Mouse (Mus musculus) layer of hippocampus, postnatal 36 days (tissue): Measurements from ENCODE around the gene Rapgef4. TPM values are rescaled to one million over a fixed set of nuclear protein-coding genes. Genes with fewer than 3 reads are reported as not detected.

Experiments used
- DNase-seq, 2 experiments: peaks; one replicate each; pipeline ENCODE4 v3.0.0; 2022
- total RNA-seq, 2 experiments: library from RNA; stranded (reverse); gene quantifications; 2 replicates each; pipeline ENCODE4 v1.2.3; 2021

The Rapgef4 gene
- total RNA-seq, 2 experiments from 2014 or later, result 339 to 358 TPM

DNA sequence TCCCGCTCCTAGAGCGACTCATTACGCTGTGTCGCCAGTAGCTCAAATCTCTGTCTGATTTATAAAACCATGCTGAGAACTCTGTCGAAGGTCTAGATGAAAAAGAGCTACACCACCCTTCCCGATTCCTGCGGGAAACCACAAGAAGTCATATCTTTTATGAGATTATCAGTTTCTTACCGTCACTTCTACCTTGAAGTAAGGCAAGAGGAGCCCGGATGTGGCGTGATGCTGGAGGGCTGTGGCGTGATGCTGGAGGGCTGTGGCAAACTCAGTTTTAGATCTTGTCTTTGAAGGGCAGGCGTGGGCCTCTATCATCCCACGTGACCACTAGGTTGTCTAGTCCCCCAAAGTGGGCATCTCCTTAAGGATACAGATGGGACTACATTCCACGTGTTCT is 300.9 kb downstream of the Rapgef4 start:
- DNase-seq, result no peak

DNA sequence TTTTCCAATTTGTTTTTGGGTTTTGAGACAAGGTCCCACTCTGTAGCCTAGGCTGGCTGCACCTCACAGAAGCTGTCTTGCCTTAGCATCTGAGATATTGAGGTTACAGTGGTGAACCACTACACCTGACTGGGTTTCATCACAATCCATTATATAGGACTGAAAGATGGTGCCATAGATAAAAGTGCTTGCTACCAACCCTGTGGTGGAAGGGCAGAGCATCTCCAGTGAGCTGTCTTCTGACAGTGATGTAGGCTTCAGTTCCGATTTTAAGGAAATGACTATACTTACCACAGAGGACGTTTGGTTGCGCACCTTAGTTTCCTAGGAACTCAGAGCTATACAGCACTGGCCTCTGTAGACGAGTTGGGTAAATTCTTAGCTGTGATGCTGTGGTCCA is 301.7 kb downstream of the Rapgef4 start:
- DNase-seq, result no peak

DNA sequence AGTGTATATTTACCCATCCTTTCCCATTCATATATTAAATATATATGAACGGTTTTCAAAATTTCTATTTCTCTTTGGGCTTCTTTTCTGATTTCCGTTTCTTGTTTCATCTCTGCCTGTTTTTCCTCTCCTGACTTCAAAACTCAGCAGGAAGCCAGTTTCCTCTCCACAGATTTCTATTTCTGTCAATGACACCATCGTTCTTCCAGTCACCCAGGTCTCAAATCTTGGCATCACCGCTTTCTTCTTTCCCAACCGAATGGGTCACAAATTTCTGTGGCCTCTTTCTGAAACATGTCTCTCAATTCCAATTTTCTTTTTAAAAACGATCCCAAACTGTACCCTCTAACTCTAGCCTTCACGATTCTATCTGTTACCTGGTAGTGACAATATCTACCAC is 303.6 kb downstream of the Rapgef4 start:
- no peak for DNase-seq

DNA sequence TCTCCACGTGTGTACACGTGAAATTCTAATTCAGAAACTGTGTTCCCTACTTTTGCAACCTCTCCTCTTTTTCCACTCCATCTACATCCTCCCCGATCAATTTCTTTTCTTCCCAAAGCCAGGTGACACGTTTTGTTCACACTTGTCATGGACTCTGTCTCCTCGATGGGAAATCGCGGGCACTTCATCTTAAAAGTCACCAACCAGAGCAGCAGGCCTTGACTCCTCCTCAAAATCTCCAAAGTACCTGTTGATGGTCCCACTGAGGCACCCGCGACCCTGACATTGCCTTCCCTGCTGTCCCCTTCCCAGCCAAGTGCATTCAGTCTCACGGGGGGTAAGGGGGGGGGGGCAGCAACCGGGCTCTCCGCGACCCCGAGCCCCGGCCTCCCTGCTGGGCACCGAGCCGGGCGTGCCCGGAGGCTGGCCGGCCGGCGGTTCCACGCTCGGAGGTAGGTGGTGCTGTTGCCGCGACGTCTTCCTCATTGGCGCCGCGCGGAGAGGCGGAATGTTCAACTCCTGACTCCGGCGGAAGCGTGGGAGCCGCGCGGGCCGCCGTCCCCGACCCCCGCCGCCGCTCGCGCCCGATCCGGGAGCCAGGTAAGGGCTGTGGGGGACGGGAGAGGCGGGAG is 304.3 kb downstream of the Rapgef4 start, which contains the start of gene Map3k20:
Map3k20 (plus strand) TSS at position 382 of the 632 bp plus-strand sequence.
- DNase-seq, result peak; percentile 34 to 44

DNA sequence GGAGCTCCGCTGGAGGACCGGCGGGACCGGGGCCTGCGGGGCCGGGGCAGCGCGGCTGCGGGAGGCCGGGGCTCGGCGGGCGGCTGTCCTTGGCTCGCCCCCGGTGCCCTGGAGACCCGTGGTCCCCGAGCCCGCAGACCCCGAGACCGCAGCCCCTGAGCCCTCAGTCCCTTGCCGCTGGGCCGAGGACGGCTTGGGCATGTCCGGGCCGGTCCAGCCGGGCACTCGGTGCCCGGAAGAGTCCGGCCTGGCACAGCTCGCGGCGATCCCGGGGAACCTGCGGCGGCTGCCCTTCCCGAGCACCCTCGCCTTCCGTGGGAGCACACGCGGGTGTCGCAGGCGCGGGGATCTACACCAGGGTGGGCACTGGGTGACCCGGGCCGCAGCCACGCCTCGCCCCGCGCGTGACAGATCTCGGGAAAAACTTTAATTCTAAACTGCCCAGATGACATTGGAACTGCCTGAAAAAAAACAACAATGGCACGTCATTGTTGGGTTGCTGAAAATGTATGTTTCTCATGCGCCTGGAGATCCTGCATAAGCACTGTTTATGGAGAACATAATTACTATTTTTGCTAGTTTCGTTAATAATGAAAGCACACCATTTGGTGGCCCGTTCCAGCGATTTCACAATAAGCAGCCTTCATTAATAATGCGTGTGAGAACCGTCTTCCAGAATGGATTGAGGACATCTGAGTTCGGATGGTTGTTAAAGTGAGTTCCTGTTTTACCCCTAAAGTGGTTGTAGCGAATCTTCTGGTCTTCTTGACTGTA is 305.0 kb downstream of the Rapgef4 start:
- no peak for DNase-seq

DNA sequence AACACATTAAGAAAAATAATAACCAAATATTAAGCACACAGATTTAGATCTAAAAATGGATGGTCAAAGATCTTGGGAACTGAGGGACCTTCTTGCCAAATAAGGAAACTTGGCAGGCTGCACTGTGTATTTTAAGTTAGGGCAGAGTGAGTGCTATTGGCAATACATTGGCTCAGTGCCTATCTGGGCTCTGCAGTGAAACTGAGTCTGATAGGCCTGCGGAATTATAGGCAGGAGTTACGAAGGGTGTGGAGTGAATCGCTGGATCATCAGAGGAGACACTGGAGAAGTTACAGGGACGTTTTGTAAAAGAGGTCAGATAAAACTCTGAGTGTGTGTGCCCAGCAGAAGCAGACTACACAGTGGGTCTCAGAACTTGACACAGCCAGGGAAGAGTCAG is 306.1 kb downstream of the Rapgef4 start:
- no peak for DNase-seq

DNA sequence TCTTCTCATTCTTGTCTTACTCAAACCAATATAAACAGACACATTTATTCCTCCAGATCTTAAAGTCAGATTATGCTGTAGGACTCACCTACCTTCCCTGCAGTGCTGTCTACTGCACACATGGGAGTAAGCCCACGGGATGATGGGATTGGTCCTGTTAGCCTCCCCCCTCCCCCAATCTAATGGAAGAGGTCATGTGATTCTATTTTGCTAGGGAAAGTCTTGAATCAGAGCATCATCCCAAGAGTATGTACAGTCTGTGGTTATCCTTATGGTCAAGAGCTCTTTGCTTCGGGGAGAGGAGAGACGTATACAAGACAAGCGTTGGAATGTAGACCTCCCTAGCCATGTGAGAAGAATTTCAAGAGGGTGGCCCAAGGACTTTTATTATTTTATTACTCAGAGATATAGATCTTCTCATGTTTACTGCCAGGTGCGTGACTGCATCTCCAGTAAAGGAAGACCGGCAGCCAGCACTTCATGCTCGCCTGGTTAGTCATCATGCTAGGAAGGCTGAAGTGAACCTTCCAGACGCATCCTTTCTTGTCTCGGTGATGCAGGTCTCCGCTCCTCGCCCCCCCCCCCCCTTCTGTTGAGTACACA is 308.0 kb downstream of the Rapgef4 start:
- no peak for DNase-seq

DNA sequence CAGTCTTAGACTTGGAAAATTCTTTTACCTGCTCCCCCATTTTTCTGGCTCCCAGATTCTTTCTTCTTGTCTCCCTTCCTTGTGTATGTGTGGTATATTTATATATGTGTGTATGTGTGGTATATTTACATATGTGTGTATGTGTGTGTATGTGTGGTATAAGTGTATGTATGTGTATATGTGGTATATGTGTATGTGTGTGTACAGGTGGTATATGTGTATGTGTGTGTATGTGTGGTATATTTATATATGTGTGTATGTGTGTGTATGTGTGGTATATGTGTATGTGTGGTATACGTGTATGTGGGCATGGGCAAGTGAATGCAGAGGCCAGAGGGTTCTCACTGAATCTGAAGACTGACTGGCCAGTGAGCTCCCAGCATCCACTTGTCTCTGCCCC is 310.1 kb downstream of the Rapgef4 start:
- no peak for DNase-seq

DNA sequence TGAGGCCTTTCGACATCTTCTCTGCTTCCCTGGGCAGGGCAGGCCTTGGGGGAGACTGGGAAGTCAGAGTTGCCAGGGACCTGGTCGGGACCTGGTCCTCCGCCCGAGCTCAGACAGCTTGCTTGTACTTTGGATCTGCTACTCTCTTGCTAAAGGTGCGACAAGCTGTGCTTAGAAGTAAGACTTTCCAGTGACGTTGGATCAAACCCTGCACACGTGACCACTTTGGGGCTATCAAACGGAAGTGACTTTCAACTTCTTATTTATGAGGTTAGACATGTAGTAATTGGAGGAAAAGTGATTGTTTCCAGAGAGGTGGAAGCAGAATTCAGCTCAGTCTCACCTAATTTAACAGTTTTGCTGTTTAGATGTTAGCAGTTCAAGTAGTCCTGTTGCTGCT is 311.5 kb downstream of the Rapgef4 start:
- no peak for DNase-seq

DNA sequence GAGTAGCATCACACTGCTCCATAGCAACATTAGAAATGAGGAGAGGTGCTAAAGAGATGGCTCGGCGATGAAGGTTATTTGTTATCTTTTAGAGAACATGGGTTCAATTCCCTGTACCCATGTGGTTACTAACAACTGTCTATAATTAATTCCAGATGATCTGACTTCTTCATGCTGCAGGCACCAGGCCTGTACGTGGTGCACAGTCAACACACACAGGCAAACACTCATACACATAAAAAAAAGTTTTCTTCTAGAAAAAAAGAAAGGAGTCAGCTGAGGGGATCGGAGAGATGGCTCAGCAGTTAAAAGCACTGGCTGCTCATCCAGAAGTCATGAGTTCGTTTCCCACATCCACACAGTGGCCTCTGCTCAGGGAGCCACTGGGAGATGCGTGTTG is 314.0 kb downstream of the Rapgef4 start:
- DNase-seq, result no peak

DNA sequence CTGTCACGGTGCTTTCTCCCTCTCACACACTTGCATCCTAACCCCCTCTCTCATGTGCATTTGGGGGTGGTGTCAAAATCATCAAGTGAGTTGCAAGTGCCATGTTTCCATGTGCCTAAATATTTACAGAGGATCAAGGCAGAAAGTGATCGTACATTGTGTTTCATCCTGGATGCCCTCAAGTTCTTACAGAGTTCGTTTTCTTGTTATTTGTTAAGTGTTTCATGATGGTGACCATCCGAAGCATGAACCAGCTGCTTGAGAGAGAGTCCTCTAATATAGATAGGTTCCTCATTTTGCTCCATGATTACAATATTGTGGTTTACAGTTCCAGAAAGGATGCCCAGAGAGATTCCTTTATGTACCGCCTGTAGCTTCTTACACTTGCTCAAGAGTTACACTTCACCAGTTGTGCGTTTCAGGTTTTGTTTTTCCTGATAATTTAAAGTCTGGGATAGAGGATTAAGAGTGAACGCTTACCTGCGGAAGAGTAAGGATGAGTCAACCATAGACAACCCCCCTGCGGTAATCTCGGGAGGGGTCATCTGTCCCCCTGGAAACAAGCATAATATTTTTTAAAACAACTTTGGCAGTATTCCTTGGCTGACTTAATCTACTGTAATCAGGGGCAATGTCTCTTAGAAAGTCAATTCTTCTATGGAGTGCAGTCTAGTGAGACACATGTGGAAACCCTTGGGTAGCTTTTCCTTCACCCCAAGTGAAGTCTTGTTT is 316.1 kb downstream of the Rapgef4 start:
- no peak for DNase-seq

DNA sequence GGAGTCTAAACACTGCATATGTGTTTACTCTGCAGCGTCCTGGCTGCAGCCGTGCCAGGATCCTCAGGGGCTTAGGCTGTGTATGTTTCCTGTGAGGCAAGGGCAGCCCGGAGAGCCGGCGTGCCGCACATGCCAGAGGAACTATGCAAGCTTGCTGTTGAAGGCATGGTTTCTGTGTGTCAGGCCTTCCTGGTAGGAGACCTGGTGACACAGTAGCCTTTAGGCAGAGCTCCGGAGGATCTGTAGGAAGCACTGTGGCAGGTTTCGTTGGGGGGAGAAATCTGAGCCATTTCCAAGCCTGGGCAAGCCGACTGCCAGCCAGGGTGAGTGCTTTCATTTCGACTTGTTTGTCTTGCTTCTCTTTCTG is 316.7 kb downstream of the Rapgef4 start:
- DNase-seq, result no peak

DNA sequence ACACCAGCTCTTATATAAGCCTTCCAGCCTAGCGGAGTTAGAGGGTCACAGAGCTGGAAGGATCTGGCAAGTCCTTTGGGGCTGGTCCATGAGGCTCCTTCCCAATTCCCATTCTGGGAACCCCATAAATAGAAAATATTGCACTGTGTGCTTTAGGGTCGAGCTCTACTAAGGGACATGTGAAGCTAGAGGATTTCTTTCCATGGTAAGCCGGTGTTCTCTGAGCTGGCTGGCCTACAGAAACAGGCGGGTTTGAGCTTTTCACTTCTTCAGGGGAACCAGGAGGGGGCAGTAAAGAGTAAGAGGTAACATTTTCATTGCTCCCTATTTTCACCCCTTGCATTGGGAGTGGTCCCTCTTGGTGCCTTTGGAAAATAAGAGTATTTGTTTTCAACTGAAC is 317.4 kb downstream of the Rapgef4 start:
- DNase-seq, result no peak

DNA sequence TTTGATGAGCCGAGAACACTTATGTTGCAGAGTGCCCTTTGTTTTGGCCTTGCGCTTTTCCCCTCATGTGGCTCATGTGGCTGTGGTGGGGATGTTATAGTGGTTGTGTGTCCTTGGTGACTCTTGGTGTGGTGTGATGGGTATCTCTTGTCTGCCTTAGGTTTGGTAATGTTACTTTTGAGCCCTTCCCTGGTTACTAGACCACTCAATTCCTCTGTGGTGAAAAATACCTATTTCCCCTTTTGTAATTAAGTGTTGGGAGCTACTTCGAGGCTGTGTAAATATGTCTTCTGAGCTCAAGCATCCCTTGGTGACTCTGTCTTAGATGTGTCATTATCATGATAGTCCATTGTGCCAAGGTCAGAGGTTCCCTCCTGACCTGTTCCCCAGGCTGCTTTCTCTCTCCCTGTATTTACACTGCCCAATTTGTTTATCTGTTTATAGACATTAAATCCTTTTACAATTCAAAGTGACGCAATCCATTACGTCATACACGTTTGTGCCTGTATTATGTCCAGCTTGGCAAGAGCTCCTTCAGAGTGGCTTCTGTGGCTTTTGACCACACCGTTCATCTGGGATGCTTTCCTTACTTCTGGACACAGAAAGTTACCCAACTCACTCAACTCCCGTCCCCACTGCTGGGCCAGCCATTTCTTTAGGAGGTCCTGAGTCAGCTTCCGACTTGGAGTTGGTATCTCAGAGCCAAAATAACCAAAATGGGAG is 320.3 kb downstream of the Rapgef4 start:
- DNase-seq, result no peak

DNA sequence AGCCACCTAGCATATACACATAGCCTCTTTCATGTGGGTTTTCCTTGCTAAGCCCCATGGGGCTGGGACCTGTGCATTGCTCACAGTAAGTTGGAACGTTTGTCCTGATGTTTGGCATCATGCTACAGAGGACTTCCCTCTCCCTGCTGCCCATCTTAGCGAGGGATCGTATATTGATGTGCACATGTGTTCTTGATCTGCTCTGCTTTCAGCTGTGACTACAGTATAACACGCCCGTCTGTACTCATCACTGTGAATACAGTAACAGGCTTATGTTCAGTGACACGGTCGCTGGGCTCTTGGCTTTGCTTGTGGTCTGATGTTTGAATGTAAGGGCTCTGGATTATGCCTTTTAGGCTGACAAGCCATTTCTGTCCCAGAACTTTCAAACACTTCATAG is 324.7 kb downstream of the Rapgef4 start:
- DNase-seq, result no peak

Other genes starting within 250 kb of the Rapgef4 start
- gene Itga6, start 235.6 kb upstream of the Rapgef4 start, total RNA-seq, result 10 to 100 TPM; 28.2 to 30.5 TPM
- 10 to 100 TPM; 42.0 to 43.3 TPM for gene Pdk1, start 108.0 kb upstream of the Rapgef4 start, total RNA-seq